Mouse (Mus musculus) embryonic fibroblast, embryonic 13.5 days (primary cell): Measurements from ENCODE around the gene Susd1. TPM values are rescaled to one million over a fixed set of nuclear protein-coding genes. Genes with fewer than 3 reads are reported as not detected.

ENCODE experiments used
- H3K27ac ChIP-seq: 2 replicates; pipeline ENCODE4 v1.5.1; 2012; ENCODE audit warnings: low read length, control low read depth, inconsistent platforms; ENCODE audit not compliant: insufficient read depth
- H3K4me1 ChIP-seq: 2 replicates; pipeline ENCODE4 v1.6.1; 2011; ENCODE audit warnings: low read length; ENCODE audit not compliant: control insufficient read depth, insufficient read depth
- H3K4me3 ChIP-seq: 2 replicates; pipeline ENCODE4 v1.5.1; 2011; ENCODE audit warnings: mild to moderate bottlenecking, control low read depth, low read length; ENCODE audit not compliant: insufficient read depth
- CTCF ChIP-seq: IDR thresholded peaks from 2 replicates; pipeline ENCODE4 v1.5.1; 2011; ENCODE audit warnings: mild to moderate bottlenecking, control low read depth, low read length, moderate library complexity, borderline replicate concordance; ENCODE audit not compliant: insufficient read depth
- POLR2A ChIP-seq: IDR thresholded peaks from 2 replicates; pipeline ENCODE4 v1.6.1; 2011; ENCODE audit warnings: low read depth, mild to moderate bottlenecking, control low read depth, low read length, moderate library complexity
- polyA plus RNA-seq: library from polyadenylated mRNA; stranded (reverse); fragments of >200 nt; gene quantifications from 2 replicates; pipeline ENCODE4 v1.2.4, GENCODE M21; 2011; ENCODE audit warnings: low read depth; ENCODE audit not compliant: missing spikeins, insufficient read length

Susd1 gene
- polyA plus RNA-seq, 1 experiment = 2.1 TPM

GRCm38 (mm10) chr4:59279111-59279510, 159.3 kb downstream of the Susd1 start:
- H3K4me1 ChIP-seq = no peaks in the 10 kb centered on the region
- no peak for TF ChIP-seq POLR2A
- no peak for TF ChIP-seq CTCF
- no peak overlapping the region for H3K27ac ChIP-seq
- H3K4me3 ChIP-seq = no peak overlapping the region

DNA sequence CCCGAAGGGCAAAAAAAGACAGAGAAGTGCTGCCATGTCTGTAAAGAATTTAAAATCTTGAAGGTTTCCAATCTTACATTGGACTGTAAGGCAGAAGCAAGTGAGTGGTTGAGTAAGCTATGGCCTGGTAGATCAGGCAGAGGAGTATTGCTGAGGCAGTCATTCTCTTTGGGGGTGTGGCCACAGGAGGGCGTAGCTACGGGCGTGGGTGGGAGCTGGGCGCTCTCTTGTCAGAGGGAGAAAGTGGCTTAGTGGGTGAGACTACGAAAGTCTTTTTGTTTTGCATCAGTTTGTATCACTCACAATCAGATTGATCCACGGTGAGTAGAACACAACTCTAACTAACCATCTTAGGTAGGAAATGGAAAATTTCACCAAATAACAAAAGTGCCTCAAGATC, 160.0 kb downstream of the Susd1 start:
- TF ChIP-seq CTCF (no peak), POLR2A (no peak)
- no peaks in the 10 kb centered on the region; the same call in 1 of the 2 replicates for H3K4me1 ChIP-seq
- H3K27ac ChIP-seq = no peak overlapping the region
- no peak overlapping the region for H3K4me3 ChIP-seq

DNA sequence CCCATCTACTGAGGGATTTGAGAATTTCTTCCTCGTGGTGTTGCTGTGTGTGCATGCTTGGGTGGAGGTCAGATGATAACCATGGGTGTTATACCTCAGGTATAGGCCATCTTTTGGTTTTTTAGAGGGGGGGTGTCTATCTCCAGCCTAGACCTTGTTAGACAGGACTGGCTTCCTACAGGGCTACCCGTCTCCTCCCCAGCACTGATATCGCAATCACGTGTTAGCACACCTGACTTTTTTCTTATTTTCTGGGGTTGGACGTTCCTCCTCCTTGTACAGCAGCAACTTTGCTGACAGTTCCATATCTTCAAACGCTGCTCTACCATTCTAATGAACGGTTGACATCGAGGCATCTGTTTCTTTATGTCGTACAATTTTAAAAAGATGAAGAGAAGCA, 160.5 kb downstream of the Susd1 start:
- Histone ChIP-seq H3K27ac (no peak overlapping the region), H3K4me1 (no peaks in the 10 kb centered on the region; the same call in 1 of the 2 replicates), H3K4me3 (no peak overlapping the region)
- TF ChIP-seq CTCF (no peak), POLR2A (no peak)

DNA sequence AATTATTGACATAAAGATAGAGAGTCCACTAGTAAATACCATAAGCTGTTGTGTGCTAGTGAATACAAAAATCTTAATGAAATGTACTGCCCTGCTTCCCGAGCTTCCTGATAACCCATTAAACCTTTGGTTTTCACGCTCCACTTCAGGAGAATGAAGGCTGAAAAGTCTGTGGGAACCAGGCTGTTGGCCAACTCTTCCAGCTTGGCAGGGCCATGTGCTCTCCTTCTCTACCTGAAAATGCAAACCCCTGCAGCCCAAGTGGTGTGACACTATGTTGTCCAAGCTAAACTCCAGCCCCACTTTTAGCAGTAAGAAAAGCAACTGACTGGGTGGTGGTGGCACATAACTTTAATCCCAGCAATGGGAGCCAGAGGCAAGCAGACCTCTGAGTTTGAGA, 162.5 kb downstream of the Susd1 start:
- H3K4me1 ChIP-seq = no peaks in the 10 kb centered on the region; the same call in 1 of the 2 replicates
- TF ChIP-seq CTCF = no peak
- no peak for TF ChIP-seq POLR2A
- H3K4me3 ChIP-seq = no peak overlapping the region
- H3K27ac ChIP-seq = no peak overlapping the region

- TF ChIP-seq CTCF = no peak
- TF ChIP-seq POLR2A = no peak
- H3K4me3 ChIP-seq = no peak overlapping the region
- no peaks in the 10 kb centered on the region; the same call in 1 of the 2 replicates for H3K4me1 ChIP-seq
- no peak overlapping the region for H3K27ac ChIP-seq
Observed at GRCm38 (mm10) chr4:59275494-59275893, 162.9 kb downstream of the Susd1 start.

DNA sequence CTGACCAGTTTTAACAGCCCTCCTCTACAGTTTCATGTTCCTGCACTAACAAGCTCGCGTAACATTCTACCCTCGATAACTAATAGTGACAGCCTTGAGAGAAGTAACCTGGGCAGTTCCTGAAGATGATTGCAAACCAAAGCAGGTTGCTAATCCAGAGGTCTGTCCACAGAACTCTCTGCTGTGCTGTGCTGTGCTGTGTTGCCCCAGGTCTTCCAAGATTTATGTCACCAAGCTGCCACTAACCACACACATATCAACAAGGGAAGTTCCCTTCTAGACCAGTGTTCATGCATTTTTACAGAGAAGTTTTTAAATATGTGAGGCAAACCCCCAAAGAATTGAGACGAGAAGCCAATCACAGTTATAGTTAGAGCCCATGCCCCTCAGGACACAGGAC, 164.3 kb downstream of the Susd1 start:
- H3K27ac ChIP-seq = peak overlapping the region; percentile 25; the same call in 1 of the 2 replicates
- TF ChIP-seq CTCF = no peak
- TF ChIP-seq POLR2A = no peak
- H3K4me1 ChIP-seq = no peaks in the 10 kb centered on the region; the same call in 1 of the 2 replicates
- no peak overlapping the region for H3K4me3 ChIP-seq

DNA sequence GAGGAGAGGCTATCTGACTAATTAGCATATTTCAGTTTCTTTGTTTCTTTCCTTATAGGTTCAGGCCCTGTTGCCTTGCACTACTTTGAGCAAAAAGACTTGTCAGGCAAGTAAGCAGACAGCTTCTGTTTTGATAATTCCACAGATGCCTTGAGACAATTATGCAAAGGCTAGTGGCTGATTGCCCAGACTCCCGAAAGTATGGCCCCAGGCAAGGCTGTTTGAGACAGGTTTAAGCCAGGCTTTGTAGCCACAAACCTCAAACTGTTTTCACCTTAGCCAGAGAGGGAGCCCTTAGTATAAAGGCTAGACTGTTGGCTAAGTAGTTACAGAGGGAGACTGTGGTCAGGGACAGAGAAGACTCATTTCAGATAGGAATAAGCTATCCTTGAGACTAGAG, 165.1 kb downstream of the Susd1 start:
- no peak overlapping the region for H3K4me3 ChIP-seq
- H3K4me1 ChIP-seq = no peaks in the 10 kb centered on the region; the same call in 1 of the 2 replicates
- TF ChIP-seq CTCF = no peak
- no peak for TF ChIP-seq POLR2A
- H3K27ac ChIP-seq = no peak overlapping the region

DNA sequence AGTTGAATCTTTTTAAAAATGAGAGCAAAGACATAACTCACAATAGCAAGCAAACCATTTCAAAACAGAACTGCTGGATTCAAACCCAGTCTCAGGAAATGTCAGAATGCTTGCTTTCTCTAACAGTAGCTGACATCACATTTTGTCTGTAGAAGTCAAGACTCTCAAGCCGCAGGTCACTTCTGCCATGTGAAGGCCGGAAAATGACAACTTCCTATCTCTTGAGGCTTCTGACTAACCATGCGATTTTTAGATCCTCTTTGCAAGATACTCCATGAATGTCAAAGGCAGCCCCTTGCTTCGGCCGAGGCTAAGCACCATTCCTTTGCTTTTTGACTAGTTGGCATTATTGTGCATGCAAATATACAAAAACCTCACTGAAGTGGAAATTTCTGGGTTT, 172.8 kb downstream of the Susd1 start:
- Histone ChIP-seq H3K4me1 (no peaks in the 10 kb centered on the region), H3K27ac (no peak overlapping the region), H3K4me3 (no peak overlapping the region)
- TF ChIP-seq POLR2A (no peak), CTCF (no peak)

- no peak for TF ChIP-seq CTCF
- no peak for TF ChIP-seq POLR2A
Observed at GRCm38 (mm10) chr4:59265182-59265581, 173.3 kb downstream of the Susd1 start.

More at GRCm38 (mm10) chr4:59265182-59265581, 173.3 kb downstream of the Susd1 start:
- Histone ChIP-seq H3K4me3 (no peak overlapping the region), H3K4me1 (no peaks in the 10 kb centered on the region), H3K27ac (no peak overlapping the region)

Other genes starting within 250 kb of the Susd1 start
- gene Ugcg, start 249.4 kb downstream of the Susd1 start, polyA plus RNA-seq = 87.0 and 107 TPM in 2 replicates
- gene Ptbp3, start 110.7 kb upstream of the Susd1 start, polyA plus RNA-seq = 78.3 and 90.7 TPM in 2 replicates
- gene Hsdl2, start 142.9 kb upstream of the Susd1 start, polyA plus RNA-seq = 20.9 and 21.3 TPM in 2 replicates
- 8.5 and 12.5 TPM in 2 replicates for gene E130308A19Rik, start 187.6 kb upstream of the Susd1 start, polyA plus RNA-seq